Mouse (Mus musculus): ENCODE measurements around the gene Atf1.

Gene Atf1

GRCm38 (mm10) chr15:100215092-100215491 lies 12.5 kb upstream of the Atf1 start:
- DNase-seq (ENCODE audit: low spot score): no peak

GRCm38 (mm10) chr15:100216173-100216572 lies 11.4 kb upstream of the Atf1 start:
- DNase-seq (ENCODE audit: low spot score): peak; percentile 59

- DNase-seq (ENCODE audit: low spot score): no peak
These were observed 9.6 kb upstream of the Atf1 start for GRCm38 (mm10) chr15:100218018-100218417.

- no peak for DNase-seq (ENCODE audit: low spot score)
These were observed 8.2 kb upstream of the Atf1 start for GRCm38 (mm10) chr15:100219396-100219795.

- no peak for DNase-seq (ENCODE audit: low spot score)
These were observed 6.7 kb upstream of the Atf1 start for GRCm38 (mm10) chr15:100220916-100221315.

- no peak for DNase-seq (ENCODE audit: low spot score)
These were observed 2.2 kb upstream of the Atf1 start for GRCm38 (mm10) chr15:100225381-100225780.

GRCm38 (mm10) chr15:100225891-100226290 lies 1.7 kb upstream of the Atf1 start:
- DNase-seq (ENCODE audit: low spot score): peak; percentile 22

- DNase-seq (ENCODE audit: low spot score): no peak
These were observed 472 bp upstream of the Atf1 start for GRCm38 (mm10) chr15:100227031-100227662.

- no peak for DNase-seq (ENCODE audit: low spot score)
These were observed 1.1 kb downstream of the Atf1 start for GRCm38 (mm10) chr15:100228535-100229336.

- DNase-seq (ENCODE audit: low spot score): no peak
These were observed 3.0 kb downstream of the Atf1 start for GRCm38 (mm10) chr15:100230655-100231054.

GRCm38 (mm10) chr15:100231616-100232525 lies 4.3 kb downstream of the Atf1 start:
- no peak for DNase-seq (ENCODE audit: low spot score)

- no peak for DNase-seq (ENCODE audit: low spot score)
These were observed 7.8 kb downstream of the Atf1 start for GRCm38 (mm10) chr15:100235208-100235965.

- DNase-seq (ENCODE audit: low spot score): no peak
These were observed 9.3 kb downstream of the Atf1 start for GRCm38 (mm10) chr15:100236952-100237351.

- DNase-seq (ENCODE audit: low spot score): no peak
These were observed 14.2 kb downstream of the Atf1 start for GRCm38 (mm10) chr15:100241780-100242179.

- DNase-seq (ENCODE audit: low spot score): no peak
These were observed 18.3 kb downstream of the Atf1 start for GRCm38 (mm10) chr15:100245951-100246350.

GRCm38 (mm10) chr15:100247296-100247695 lies 19.7 kb downstream of the Atf1 start:
- DNase-seq (ENCODE audit: low spot score): no peak

- no peak for DNase-seq (ENCODE audit: low spot score)
These were observed 21.2 kb downstream of the Atf1 start for GRCm38 (mm10) chr15:100248665-100249433.

GRCm38 (mm10) chr15:100251153-100251780 lies 23.6 kb downstream of the Atf1 start:
- no peak for DNase-seq (ENCODE audit: low spot score)

GRCm38 (mm10) chr15:100256386-100256785 lies 28.8 kb downstream of the Atf1 start:
- DNase-seq (ENCODE audit: low spot score): no peak

- no peak for DNase-seq (ENCODE audit: low spot score)
These were observed 29.7 kb downstream of the Atf1 start for GRCm38 (mm10) chr15:100257305-100257704.

Measured in layer of hippocampus, adult 11-12 months (tissue).